Mouse (Mus musculus): ENCODE measurements around the gene Tdrd9. TPM values are rescaled to one million over a fixed set of nuclear protein-coding genes. Genes with fewer than 3 reads are reported as not detected.
A peak's percentile ranks its signal among the peaks of the same experiment; 100 is the strongest.
"Not testable (repeated sequence)": the region's sequence is repeated elsewhere in the genome, so short reads cannot be mapped to it uniquely, and the experiment has no call there.

The Tdrd9 gene
- 1 to 10 TPM in 1 of 2 experiments, under 1 TPM in 1; 0.17 to 1.1 TPM for total RNA-seq (2021)
- long read RNA-seq, experiment 1: 0 reads
- long read RNA-seq, experiment 2: 0 reads

- intact Hi-C loops (cut with DNase I): no loop called here
- DNase-seq: no peak
Measured at GRCm38 (mm10) chr12:111971231-111971686, at the start of gene Tdrd9. Gene Tdrd9, plus strand, starts transcription at chr12:111971559.

GRCm38 (mm10) chr12:111923117-111923516 is 48.2 kb upstream of the Tdrd9 start:
- intact Hi-C loops (cut with DNase I): no loop called here
- DNase-seq: no peak

GRCm38 (mm10) chr12:111927338-111927737 is 44.0 kb upstream of the Tdrd9 start:
- peak in 1 of 2 experiments; percentile 56 for DNase-seq
- intact Hi-C loops (cut with DNase I): no loop called here

- DNase-seq: no peak
- intact Hi-C loops (cut with DNase I): no loop called here
Measured at GRCm38 (mm10) chr12:111928411-111928966, 42.9 kb upstream of the Tdrd9 start.

DNA sequence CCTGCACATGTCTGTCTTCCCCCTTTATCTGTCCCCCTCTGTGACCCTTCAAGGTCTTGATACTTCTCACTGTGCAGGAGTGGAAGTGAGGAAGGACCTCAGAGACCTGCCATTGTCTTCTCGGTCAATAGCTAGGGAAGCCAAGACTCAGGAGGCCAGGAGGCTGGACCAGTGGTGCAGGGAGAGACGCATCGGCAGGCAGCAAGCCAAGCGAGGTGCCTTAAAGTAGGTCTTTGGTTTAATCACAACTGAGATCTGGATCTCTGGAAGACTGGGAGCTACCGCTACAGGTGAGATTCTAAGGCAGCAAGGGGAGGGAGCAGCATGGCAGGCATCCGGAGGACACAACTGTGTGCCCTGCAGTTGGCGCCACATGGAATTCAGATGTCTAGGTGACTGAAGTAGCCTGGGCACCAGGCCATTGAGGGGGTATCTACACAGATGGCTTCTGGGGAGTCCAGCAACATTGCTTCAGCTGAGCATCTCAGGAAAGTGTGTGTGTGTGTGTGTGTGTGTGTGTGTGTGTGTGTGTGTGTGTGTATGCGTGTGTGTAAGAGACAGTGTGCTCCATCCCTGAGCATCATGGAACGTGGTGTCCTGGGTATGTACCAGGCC is 39.8 kb upstream of the Tdrd9 start:
- no peak for DNase-seq
- intact Hi-C loops (cut with DNase I): no loop called here

DNA sequence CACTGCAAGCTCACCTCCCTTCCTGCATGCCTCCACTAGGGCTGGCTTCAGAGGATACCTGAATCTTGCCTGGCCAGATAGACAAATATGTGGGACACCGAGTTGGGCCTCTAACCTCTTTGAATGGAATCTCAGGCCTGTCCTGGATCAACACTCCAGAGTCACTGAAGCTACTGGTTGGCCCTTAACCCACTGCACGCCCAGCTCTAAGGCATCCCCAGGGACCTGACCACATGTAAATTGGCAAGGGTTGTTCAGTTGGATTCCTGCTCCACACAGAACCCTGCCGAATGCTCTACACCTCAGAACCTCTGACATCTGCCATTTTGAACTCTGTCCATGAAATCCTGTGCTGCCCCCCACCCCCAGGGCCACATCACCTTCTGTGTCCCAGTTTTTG is 38.8 kb upstream of the Tdrd9 start:
- intact Hi-C loops (cut with DNase I): no loop called here
- DNase-seq: no peak

GRCm38 (mm10) chr12:111933032-111933704 is 38.2 kb upstream of the Tdrd9 start:
- DNase-seq: peak in 1 of 2 experiments; percentile 56
- intact Hi-C loops (cut with DNase I): no loop called here

- intact Hi-C loops (cut with DNase I): no loop called here
- no peak for DNase-seq
Measured at GRCm38 (mm10) chr12:111933971-111934370, 37.4 kb upstream of the Tdrd9 start.

- intact Hi-C loops (cut with DNase I): no loop called here
- peak; percentile 61 to 71 for DNase-seq
Measured at GRCm38 (mm10) chr12:111936706-111937550, 34.4 kb upstream of the Tdrd9 start.

DNA sequence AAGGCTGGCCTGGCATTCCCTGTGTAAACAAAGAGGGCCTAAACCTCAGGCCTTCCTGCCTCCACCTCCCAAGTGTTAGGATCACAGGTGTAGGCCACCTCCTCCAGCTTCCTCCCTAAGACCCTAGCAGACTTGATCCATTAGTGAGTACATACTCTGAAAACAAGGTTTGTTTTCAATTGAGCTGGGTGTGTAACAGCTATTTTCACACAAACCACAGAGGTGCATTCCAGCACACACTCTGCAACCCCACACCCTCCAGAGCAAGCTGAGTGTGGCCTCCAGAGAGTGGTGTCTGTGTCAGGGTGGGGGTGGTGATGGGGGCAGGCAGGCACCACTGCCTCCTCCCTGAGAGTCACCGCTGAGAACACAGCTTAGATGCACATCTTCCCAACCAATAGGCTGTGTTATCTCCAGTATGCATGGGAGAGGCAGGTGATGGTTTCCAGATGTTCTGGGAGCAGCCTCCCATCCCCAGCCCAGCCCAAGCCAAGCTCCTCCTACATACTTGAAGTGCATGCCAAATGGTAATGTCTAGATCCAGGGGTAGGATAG is 32.7 kb upstream of the Tdrd9 start:
- intact Hi-C loops (cut with DNase I): no loop called here

GRCm38 (mm10) chr12:111943421-111944064 is 27.8 kb upstream of the Tdrd9 start:
- intact Hi-C loops (cut with DNase I): loop anchor here (2.0 kb wide), 1 partner anchor 35 kb away; the partner anchor contains the start of gene Ppp1r13b

More for the DNA sequence above, 32.7 kb upstream of the Tdrd9 start:
- DNase-seq: no peak

DNA sequence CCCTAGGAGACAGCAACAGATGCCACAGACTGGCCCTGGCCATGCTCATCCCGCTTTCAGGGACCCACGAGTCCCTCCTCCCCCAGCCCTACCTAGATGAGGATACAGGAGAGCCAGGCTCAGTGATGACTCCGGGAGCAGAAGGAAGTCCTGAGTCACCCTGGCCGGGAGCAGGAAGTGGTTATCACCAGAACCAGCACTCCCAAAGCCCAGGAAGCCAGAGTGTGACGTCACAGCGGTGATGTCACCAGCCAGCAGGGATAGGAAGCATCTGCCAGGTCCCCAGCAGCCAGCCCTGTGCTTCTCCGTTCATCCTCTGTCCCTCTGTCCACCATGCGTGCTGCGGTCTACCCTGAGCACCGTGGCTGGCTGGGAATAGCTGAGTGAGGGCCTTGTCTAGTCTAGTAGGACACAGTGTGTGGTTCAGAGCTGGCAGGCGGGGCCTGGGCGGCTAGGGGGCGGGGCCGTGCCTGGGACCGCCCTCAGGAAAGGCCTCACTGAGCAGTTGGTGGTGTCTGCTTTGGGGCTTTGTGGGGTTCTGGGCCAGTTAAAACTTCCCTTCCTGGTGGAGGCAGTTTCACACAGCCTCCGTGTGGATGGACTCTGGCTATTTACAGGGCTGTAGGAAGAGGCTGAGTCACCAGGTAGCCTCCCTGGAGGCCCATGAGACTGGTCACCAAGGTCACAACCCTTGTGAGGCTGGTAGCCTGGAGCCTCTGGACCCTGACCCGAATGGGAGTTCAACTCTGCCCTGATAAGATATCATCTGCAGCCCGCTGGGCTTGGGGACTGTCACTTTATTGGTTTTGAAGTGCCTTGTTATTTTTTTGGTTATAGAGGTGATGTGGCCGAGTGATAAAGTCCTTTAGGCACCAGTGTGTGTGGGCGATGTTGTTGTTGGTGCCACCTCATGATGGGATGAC is 27.0 kb upstream of the Tdrd9 start:
- intact Hi-C loops (cut with DNase I): loop anchor here (2.0 kb wide), 1 partner anchor 36 kb away; the partner anchor contains the start of gene Ppp1r13b
- DNase-seq: not testable (repeated sequence)

More at GRCm38 (mm10) chr12:111943421-111944064, 27.8 kb upstream of the Tdrd9 start:
- no peak for DNase-seq

GRCm38 (mm10) chr12:111945115-111945514 is 26.2 kb upstream of the Tdrd9 start:
- DNase-seq: peak; percentile 72 to 76
- intact Hi-C loops (cut with DNase I): loop anchor here (2.0 to 5.0 kb wide), 3 partner anchors 36 to 223 kb away; partner anchors contain the start of gene Ppp1r13b

- DNase-seq: not testable (repeated sequence)
- intact Hi-C loops (cut with DNase I): loop anchor here (1.0 to 5.0 kb wide), 4 partner anchors 37 to 224 kb away; partner anchors contain the start of gene Ppp1r13b
Measured at GRCm38 (mm10) chr12:111945765-111946655, 25.3 kb upstream of the Tdrd9 start.

DNA sequence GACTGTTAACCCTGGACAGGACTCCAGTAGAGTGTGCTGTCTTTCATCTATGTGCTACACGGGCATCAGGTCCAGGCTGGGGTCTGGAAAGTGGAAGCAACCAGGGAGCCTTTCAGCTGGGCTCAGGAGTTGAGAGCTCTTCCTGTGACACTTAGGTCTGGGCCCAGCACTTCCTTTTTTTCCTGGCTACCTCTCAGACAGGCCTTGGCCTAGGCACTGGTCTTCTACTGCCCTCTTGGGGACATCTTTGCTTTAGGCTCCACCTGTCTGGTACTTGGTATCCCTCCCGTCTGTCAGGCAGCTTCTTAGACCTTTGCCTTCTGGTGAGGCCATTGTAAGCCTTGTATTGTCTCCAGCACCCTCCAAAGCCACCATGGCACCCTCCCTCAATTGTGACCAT is 24.6 kb upstream of the Tdrd9 start:
- intact Hi-C loops (cut with DNase I): loop anchor here (1.0 to 5.0 kb wide), 3 partner anchors 68 to 224 kb away; no protein-coding TSS in a partner anchor

GRCm38 (mm10) chr12:111950486-111950885 is 20.9 kb upstream of the Tdrd9 start:
- intact Hi-C loops (cut with DNase I): no loop called here
- no peak for DNase-seq

More for the DNA sequence above, 24.6 kb upstream of the Tdrd9 start:
- peak; percentile 63 to 70 for DNase-seq

DNA sequence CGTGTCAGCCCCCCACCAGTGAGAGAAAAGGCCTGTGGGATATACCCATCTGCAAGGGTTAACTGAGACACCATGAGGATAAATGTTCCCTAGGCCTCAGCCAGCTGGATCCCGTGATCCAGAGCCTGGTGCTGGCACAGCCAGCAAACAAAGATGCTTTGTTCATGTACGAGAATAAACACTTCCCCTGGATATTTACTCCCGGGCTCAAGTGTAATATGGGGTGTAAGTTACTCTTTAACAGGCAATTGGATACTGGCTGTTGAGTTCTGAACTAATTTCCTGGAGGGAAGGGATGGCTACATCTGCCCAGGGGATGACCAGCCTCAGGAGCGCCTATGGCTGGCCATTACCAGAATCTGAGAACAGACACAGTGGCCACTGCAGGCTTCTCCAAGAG is 19.7 kb upstream of the Tdrd9 start:
- DNase-seq: no peak
- intact Hi-C loops (cut with DNase I): no loop called here
